Mouse (Mus musculus) small intestine, adult 2 months (tissue): ENCODE results near the gene Slc38a6. TPM values are rescaled to one million over a fixed set of nuclear protein-coding genes. Genes with fewer than 3 reads are reported as not detected.

Source experiments
- H3K27ac ChIP-seq: fragments of 200-500 bp; 2 replicates; pipeline ENCODE4 v1.5.1; 2012; ENCODE audit warnings: low read depth, low read length, control low read depth, inconsistent platforms; ENCODE audit not compliant: insufficient read depth
- H3K27me3 ChIP-seq: fragments of 200-500 bp; 2 replicates; pipeline ENCODE4 v1.6.1; 2012; ENCODE audit warnings: mild to moderate bottlenecking, moderate library complexity, low read length, inconsistent platforms; ENCODE audit not compliant: control insufficient read depth, insufficient read depth
- H3K36me3 ChIP-seq: fragments of 200-500 bp; 2 replicates; pipeline ENCODE4 v1.6.1; 2012; ENCODE audit warnings: mild to moderate bottlenecking, low read length, control low read depth, inconsistent platforms; ENCODE audit not compliant: control insufficient read depth, insufficient read depth
- H3K4me1 ChIP-seq: fragments of 200-500 bp; 2 replicates; pipeline ENCODE4 v1.6.1; 2012; ENCODE audit warnings: low read length, inconsistent platforms, mixed read lengths; ENCODE audit not compliant: control insufficient read depth, insufficient read depth, insufficient read length
- H3K4me3 ChIP-seq: fragments of 200-500 bp; 2 replicates; pipeline ENCODE4 v1.5.1; 2012; ENCODE audit warnings: low read depth, mild to moderate bottlenecking, control low read depth, inconsistent platforms, low read length, moderate library complexity
- CTCF ChIP-seq: fragments of 200-500 bp; IDR thresholded peaks from 2 replicates; pipeline ENCODE4 v1.5.1; 2012; ENCODE audit warnings: low read depth, mild to moderate bottlenecking, control low read depth, inconsistent platforms, low read length, moderate library complexity, mixed read lengths; ENCODE audit not compliant: insufficient replicate concordance, insufficient read length; ENCODE audit errors: extremely low read depth
- POLR2A ChIP-seq: fragments of 200-500 bp; IDR thresholded peaks from 2 replicates; pipeline ENCODE4 v1.6.1; 2012; ENCODE audit warnings: low read depth, mild to moderate bottlenecking, control low read depth, inconsistent platforms, low read length, moderate library complexity
- WGBS: fragments of 180-500 bp; shearing (Covaris S2); methylation state at CpG from one replicate; pipeline ENCODE4 v1.1.7; 2018; 5-methylcytosine and 5-hydroxymethylcytosine counted together
- polyA plus RNA-seq: library from polyadenylated mRNA; depleted of rRNA; stranded (reverse); fragments of >200 nt; gene quantifications from 2 replicates; pipeline ENCODE4 v1.2.3, GENCODE M21; 2012

Gene Slc38a6
- polyA plus RNA-seq, 1 experiment: 13.6 TPM

- Histone ChIP-seq H3K36me3 (peaks cover 4% of the 10 kb centered on the region), H3K27me3 (no peaks in the 10 kb centered on the region), H3K4me3 (no peak overlapping the region), H3K27ac (no peak overlapping the region), H3K4me1 (peaks cover 2% of the 10 kb centered on the region; the same call in 1 of the 2 replicates)
- WGBS: 77% methylated on average over 11 of the region's 11 CpGs
- no peak for TF ChIP-seq POLR2A
- no peak for TF ChIP-seq CTCF
Measured at GRCm38 (mm10) chr12:73295505-73296140, 9.0 kb downstream of the Slc38a6 start.

- H3K27me3 ChIP-seq: no peaks in the 10 kb centered on the region
- 94% methylated on average over 5 of the region's 5 CpGs for WGBS
Measured at GRCm38 (mm10) chr12:73298621-73299020, 12.0 kb downstream of the Slc38a6 start.

GRCm38 (mm10) chr12:73300531-73300930 is 14.0 kb downstream of the Slc38a6 start:
- Histone ChIP-seq H3K4me1 (peaks cover 2% of the 10 kb centered on the region; the same call in 1 of the 2 replicates), H3K36me3 (no peaks in the 10 kb centered on the region; the same call in 1 of the 2 replicates), H3K27me3 (no peaks in the 10 kb centered on the region), H3K4me3 (no peak overlapping the region), H3K27ac (no peak overlapping the region)
- 59% methylated on average over 2 of the region's 2 CpGs for WGBS
- TF ChIP-seq CTCF (no peak), POLR2A (no peak)

More at GRCm38 (mm10) chr12:73298621-73299020, 12.0 kb downstream of the Slc38a6 start:
- H3K4me1 ChIP-seq: peaks cover 2% of the 10 kb centered on the region; the same call in 1 of the 2 replicates
- no peak overlapping the region for H3K27ac ChIP-seq
- no peak overlapping the region for H3K4me3 ChIP-seq
- H3K36me3 ChIP-seq: no peaks in the 10 kb centered on the region; the same call in 1 of the 2 replicates
- TF ChIP-seq CTCF (no peak), POLR2A (no peak)

DNA sequence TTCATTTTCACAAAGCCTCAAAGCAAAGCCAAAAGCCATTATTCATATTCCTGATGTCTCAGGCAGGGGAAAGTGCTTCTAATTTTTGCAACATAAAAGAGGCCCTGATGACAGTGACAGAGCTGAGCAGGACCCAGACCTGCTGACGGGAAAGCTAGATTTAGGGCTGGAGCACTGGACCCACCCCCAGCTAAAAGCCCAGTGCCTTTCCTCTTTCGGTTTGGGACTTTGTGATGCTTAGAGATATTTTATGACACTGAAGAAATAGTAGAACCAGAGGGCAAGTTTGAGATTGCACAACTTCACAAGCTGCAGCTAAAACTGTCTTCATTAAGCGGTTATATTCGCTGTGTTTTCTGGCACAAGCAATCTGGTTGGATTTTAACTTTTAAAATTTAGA is 18.1 kb downstream of the Slc38a6 start:
- no peak overlapping the region for H3K4me3 ChIP-seq
- TF ChIP-seq POLR2A: no peak
- no peak for TF ChIP-seq CTCF
- no peaks in the 10 kb centered on the region for H3K36me3 ChIP-seq
- no peaks in the 10 kb centered on the region for H3K27me3 ChIP-seq
- H3K4me1 ChIP-seq: peaks cover 2% of the 10 kb centered on the region; the same call in 1 of the 2 replicates
- WGBS: 66% methylated on average over 4 of the region's 4 CpGs
- H3K27ac ChIP-seq: no peak overlapping the region

GRCm38 (mm10) chr12:73307750-73308149 is 21.2 kb downstream of the Slc38a6 start:
- Histone ChIP-seq H3K27ac (no peak overlapping the region), H3K27me3 (no peaks in the 10 kb centered on the region), H3K4me1 (no peaks in the 10 kb centered on the region), H3K36me3 (no peaks in the 10 kb centered on the region), H3K4me3 (no peak overlapping the region)
- TF ChIP-seq CTCF (no peak), POLR2A (no peak)
- 88% methylated on average over 4 of the region's 4 CpGs for WGBS

GRCm38 (mm10) chr12:73308711-73309110 is 22.1 kb downstream of the Slc38a6 start:
- WGBS: 89% methylated on average over 2 of the region's 2 CpGs
- no peak overlapping the region for H3K27ac ChIP-seq
- TF ChIP-seq POLR2A (no peak), CTCF (no peak)
- no peaks in the 10 kb centered on the region for H3K36me3 ChIP-seq
- no peaks in the 10 kb centered on the region for H3K4me1 ChIP-seq
- no peaks in the 10 kb centered on the region for H3K27me3 ChIP-seq
- no peak overlapping the region for H3K4me3 ChIP-seq
